Mouse (Mus musculus): ENCODE data around the gene Tex26. TPM values are rescaled to one million over a fixed set of nuclear protein-coding genes. Genes with fewer than 3 reads are reported as not detected.

The Tex26 gene
- polyA plus RNA-seq, 1 experiment from 2014 or later: 0.27 TPM

- H3K9ac ChIP-seq (ENCODE audit: low read length): no peak overlapping the region
Measured at GRCm38 (mm10) chr5:149436541-149436940, 2.9 kb upstream of the Tex26 start.

GRCm38 (mm10) chr5:149437150-149437549, 2.3 kb upstream of the Tex26 start:
- Histone ChIP-seq H3K27me3 (ENCODE audit: control insufficient read depth, insufficient read depth, low read length) (no peaks in the 10 kb centered on the region), H3K9me3 (ENCODE audit: control insufficient read depth, low read length) (no peaks in the 10 kb centered on the region), H3K4me2 (replicated peaks; ENCODE audit: low read depth) (no peak overlapping the region), H3K36me3 (ENCODE audit: control insufficient read depth, insufficient read depth, low read length) (no peaks in the 10 kb centered on the region), H3K4me3 (ENCODE audit: low read depth, low read length) (no peak overlapping the region), H3K4me1 (replicated peaks; ENCODE audit: control insufficient read depth, insufficient read depth) (0 out of 2 replicates have a peak, but pooled peaks cover 2% of the 10 kb centered on the region), H3K9ac (ENCODE audit: low read length) (no peak overlapping the region), H3K27ac (replicated peaks) (no peak overlapping the region)
- DNase-seq (ENCODE audit: low spot score) (peak; percentile 47), ATAC-seq (ENCODE audit: low FRiP score, low TSS enrichment) (no peak)
- WGBS: 56% methylated on average over 6 of the region's 6 CpGs
- TF ChIP-seq CTCF (IDR thresholded peaks at IDR 0.05; ENCODE audit: low read depth): no peak
- TF ChIP-seq EP300 (optimal IDR thresholded peaks at IDR 0.05): no peak

More at GRCm38 (mm10) chr5:149436541-149436940, 2.9 kb upstream of the Tex26 start:
- 0 out of 2 replicates have a peak, but pooled peaks cover 2% of the 10 kb centered on the region for H3K4me1 ChIP-seq (replicated peaks; ENCODE audit: control insufficient read depth, insufficient read depth)
- TF ChIP-seq EP300 (optimal IDR thresholded peaks at IDR 0.05): no peak
- TF ChIP-seq CTCF (IDR thresholded peaks at IDR 0.05; ENCODE audit: low read depth): no peak
- WGBS: 61% methylated on average over 3 of the region's 3 CpGs
- no peak overlapping the region for H3K4me3 ChIP-seq (ENCODE audit: low read depth, low read length)
- H3K9me3 ChIP-seq (ENCODE audit: control insufficient read depth, low read length): no peaks in the 10 kb centered on the region
- no peak overlapping the region for H3K4me2 ChIP-seq (replicated peaks; ENCODE audit: low read depth)
- ATAC-seq (ENCODE audit: low FRiP score, low TSS enrichment) (no peak), DNase-seq (ENCODE audit: low spot score) (no peak)
- H3K36me3 ChIP-seq (ENCODE audit: control insufficient read depth, insufficient read depth, low read length): no peaks in the 10 kb centered on the region
- H3K27me3 ChIP-seq (ENCODE audit: control insufficient read depth, insufficient read depth, low read length): no peaks in the 10 kb centered on the region
- no peak overlapping the region for H3K27ac ChIP-seq (replicated peaks)

GRCm38 (mm10) chr5:149440180-149440573, 717 bp downstream of the Tex26 start:
- no peaks in the 10 kb centered on the region for H3K27me3 ChIP-seq (ENCODE audit: control insufficient read depth, insufficient read depth, low read length)
- H3K4me1 ChIP-seq (replicated peaks; ENCODE audit: control insufficient read depth, insufficient read depth): 0 out of 2 replicates have a peak, but pooled peaks cover 2% of the 10 kb centered on the region
- H3K9ac ChIP-seq (ENCODE audit: low read length): peak overlapping the region; percentile 50
- DNase-seq (ENCODE audit: low spot score) (peak; percentile 62), ATAC-seq (ENCODE audit: low FRiP score, low TSS enrichment) (peak; percentile 68; the same call in 1 of the 2 replicates)
- no peak for TF ChIP-seq EP300 (optimal IDR thresholded peaks at IDR 0.05)
- TF ChIP-seq CTCF (IDR thresholded peaks at IDR 0.05; ENCODE audit: low read depth): no peak
- under 1% methylated on average over 18 of the region's 18 CpGs for WGBS
- H3K4me2 ChIP-seq (replicated peaks; ENCODE audit: low read depth): peak overlapping the region; percentile 74
- H3K9me3 ChIP-seq (ENCODE audit: control insufficient read depth, low read length): no peaks in the 10 kb centered on the region
- H3K36me3 ChIP-seq (ENCODE audit: control insufficient read depth, insufficient read depth, low read length): no peaks in the 10 kb centered on the region
- H3K4me3 ChIP-seq (ENCODE audit: low read depth, low read length): peak overlapping the region; percentile 37
- peak overlapping the region; percentile 79 for H3K27ac ChIP-seq (replicated peaks)

GRCm38 (mm10) chr5:149441646-149442276, 2.3 kb downstream of the Tex26 start:
- no peak overlapping the region for H3K4me3 ChIP-seq (ENCODE audit: low read depth, low read length)
- 0 out of 2 replicates have a peak, but pooled peaks cover 2% of the 10 kb centered on the region for H3K4me1 ChIP-seq (replicated peaks; ENCODE audit: control insufficient read depth, insufficient read depth)
- WGBS: 64% methylated on average over 14 of the region's 14 CpGs
- no peak overlapping the region for H3K27ac ChIP-seq (replicated peaks)
- no peaks in the 10 kb centered on the region for H3K36me3 ChIP-seq (ENCODE audit: control insufficient read depth, insufficient read depth, low read length)
- ATAC-seq (ENCODE audit: low FRiP score, low TSS enrichment) (no peak), DNase-seq (ENCODE audit: low spot score) (no peak)
- H3K9ac ChIP-seq (ENCODE audit: low read length): no peak overlapping the region
- no peaks in the 10 kb centered on the region for H3K27me3 ChIP-seq (ENCODE audit: control insufficient read depth, insufficient read depth, low read length)
- H3K9me3 ChIP-seq (ENCODE audit: control insufficient read depth, low read length): no peaks in the 10 kb centered on the region
- TF ChIP-seq CTCF (IDR thresholded peaks at IDR 0.05; ENCODE audit: low read depth): no peak
- H3K4me2 ChIP-seq (replicated peaks; ENCODE audit: low read depth): no peak overlapping the region

- Histone ChIP-seq H3K9me3 (ENCODE audit: control insufficient read depth, low read length) (no peaks in the 10 kb centered on the region), H3K4me2 (replicated peaks; ENCODE audit: low read depth) (no peak overlapping the region), H3K27me3 (ENCODE audit: control insufficient read depth, insufficient read depth, low read length) (no peaks in the 10 kb centered on the region), H3K9ac (ENCODE audit: low read length) (no peak overlapping the region), H3K27ac (replicated peaks) (no peak overlapping the region), H3K36me3 (ENCODE audit: control insufficient read depth, insufficient read depth, low read length) (no peaks in the 10 kb centered on the region), H3K4me1 (replicated peaks; ENCODE audit: control insufficient read depth, insufficient read depth) (0 out of 2 replicates have a peak, but pooled peaks cover 2% of the 10 kb centered on the region), H3K4me3 (ENCODE audit: low read depth, low read length) (no peak overlapping the region)
- no peak for DNase-seq (ENCODE audit: low spot score)
- WGBS: 59% methylated on average over 15 of the region's 15 CpGs
- TF ChIP-seq CTCF (IDR thresholded peaks at IDR 0.05; ENCODE audit: low read depth) (no peak), EP300 (optimal IDR thresholded peaks at IDR 0.05) (no peak)
- no peak for ATAC-seq (ENCODE audit: low FRiP score, low TSS enrichment)
Measured at GRCm38 (mm10) chr5:149442277-149442660, 2.8 kb downstream of the Tex26 start.

- DNase-seq (ENCODE audit: low spot score): no peak
- Histone ChIP-seq H3K27ac (replicated peaks) (no peak overlapping the region), H3K27me3 (ENCODE audit: control insufficient read depth, insufficient read depth, low read length) (no peaks in the 10 kb centered on the region), H3K4me1 (replicated peaks; ENCODE audit: control insufficient read depth, insufficient read depth) (0 out of 2 replicates have a peak, but pooled peaks cover 2% of the 10 kb centered on the region), H3K9me3 (ENCODE audit: control insufficient read depth, low read length) (no peaks in the 10 kb centered on the region), H3K36me3 (ENCODE audit: control insufficient read depth, insufficient read depth, low read length) (no peaks in the 10 kb centered on the region), H3K4me3 (ENCODE audit: low read depth, low read length) (no peak overlapping the region), H3K4me2 (replicated peaks; ENCODE audit: low read depth) (no peak overlapping the region), H3K9ac (ENCODE audit: low read length) (no peak overlapping the region)
- TF ChIP-seq EP300 (optimal IDR thresholded peaks at IDR 0.05) (no peak), CTCF (IDR thresholded peaks at IDR 0.05; ENCODE audit: low read depth) (no peak)
- WGBS: 54% methylated on average over 4 of the region's 4 CpGs
- no peak for ATAC-seq (ENCODE audit: low FRiP score, low TSS enrichment)
Measured at GRCm38 (mm10) chr5:149444451-149444850, 5.0 kb downstream of the Tex26 start.
